Mouse (Mus musculus) CH12.LX (cell line): ENCODE data around the gene Fbln7. TPM values are rescaled to one million over a fixed set of nuclear protein-coding genes. Genes with fewer than 3 reads are reported as not detected.

Experiments used
- DNase-seq: peaks from one replicate; pipeline ENCODE4 v3.0.0-alpha.2; 2013; ENCODE audit errors: extremely low read depth
- H3K27ac ChIP-seq: 2 replicates; pipeline ENCODE4 v1.5.1; 2012; ENCODE audit warnings: low read depth, mild to moderate bottlenecking, control low read depth, moderate library complexity; ENCODE audit not compliant: insufficient read depth
- H3K27me3 ChIP-seq: replicated peaks from 2 replicates; pipeline ENCODE3; 2012; ENCODE audit warnings: inconsistent platforms
- H3K36me3 ChIP-seq, 2 experiments: replicated peaks in 1 of 2; 2 replicates each; pipeline versions ENCODE3 to v1.6.1; 2012; ENCODE audit warnings: inconsistent platforms in 1 of 2, low read length in 1 of 2, mild to moderate bottlenecking in 1 of 2, mixed read lengths in 1 of 2, moderate library complexity in 1 of 2; ENCODE audit not compliant: control insufficient read depth in 1 of 2, insufficient read depth in 1 of 2
- H3K4me1 ChIP-seq, 2 experiments: 2 replicates each; pipeline ENCODE4 v1.6.1; 2012; ENCODE audit warnings: inconsistent platforms in 1 of 2, moderate library complexity in 1 of 2; ENCODE audit not compliant: insufficient read depth in 2 of 2, control insufficient read depth in 1 of 2
- H3K4me2 ChIP-seq: 2 replicates; pipeline ENCODE4 v1.6.1; 2012; ENCODE audit warnings: low read depth, mild to moderate bottlenecking, control low read depth; ENCODE audit not compliant: poor library complexity, insufficient read depth, severe bottlenecking
- H3K4me3 ChIP-seq, 3 experiments: fragments of 150-350 bp in 1 of 3; sonication (generic) in 1 of 3; replicated peaks in 1 of 3; 2 replicates each; pipeline versions ENCODE3 to v1.5.1; 2011 to 2012; ENCODE audit warnings: low read depth in 2 of 3, low read length in 2 of 3, mild to moderate bottlenecking in 2 of 3, moderate library complexity in 2 of 3, control low read depth in 1 of 3, improper control_type of control experiment in 1 of 3, inconsistent platforms in 1 of 3, mixed read lengths in 1 of 3; ENCODE audit not compliant: poor library complexity in 1 of 3
- H3K79me2 ChIP-seq: replicated peaks from 2 replicates; pipeline ENCODE4 v1.6.1; 2012; ENCODE audit warnings: mild to moderate bottlenecking, moderate library complexity; ENCODE audit not compliant: control insufficient read depth, poor library complexity, insufficient read depth, severe bottlenecking; ENCODE audit errors: extremely low read depth
- H3K9ac ChIP-seq: 2 replicates; pipeline ENCODE4 v1.6.1; 2012; ENCODE audit warnings: low read depth, mild to moderate bottlenecking, control low read depth, moderate library complexity; ENCODE audit not compliant: insufficient read depth
- H3K9me3 ChIP-seq: replicated peaks from 2 replicates; pipeline ENCODE3; 2012; ENCODE audit warnings: low read length, inconsistent platforms, mixed read lengths
- CHD1 ChIP-seq: IDR thresholded peaks from 2 replicates; pipeline ENCODE4 v1.6.1; 2012; ENCODE audit warnings: low read depth, low read length, improper control_type of control experiment, inconsistent platforms
- CHD2 ChIP-seq: IDR thresholded peaks from 2 replicates; pipeline ENCODE4 v1.6.1; 2011; ENCODE audit warnings: low read length, improper control_type of control experiment
- EP300 ChIP-seq: IDR thresholded peaks from 2 replicates; pipeline ENCODE4 v1.6.1; 2011; ENCODE audit warnings: low read length, improper control_type of control experiment
- ETS1 ChIP-seq: conservative IDR thresholded peaks from 2 replicates; pipeline ENCODE4 v1.6.1; 2012; ENCODE audit warnings: low read depth, mild to moderate bottlenecking, inconsistent platforms, low read length, improper control_type of control experiment, moderate library complexity
- GABPA ChIP-seq: IDR thresholded peaks from 2 replicates; pipeline ENCODE4 v1.6.1; 2012; ENCODE audit warnings: low read depth, low read length, improper control_type of control experiment, inconsistent platforms; ENCODE audit not compliant: insufficient replicate concordance
- HCFC1 ChIP-seq: IDR thresholded peaks from 2 replicates; pipeline ENCODE4 v1.6.1; 2012; ENCODE audit warnings: low read depth, mild to moderate bottlenecking, inconsistent platforms, low read length, improper control_type of control experiment
- KAT2A ChIP-seq: IDR thresholded peaks from 2 replicates; pipeline ENCODE4 v1.6.1; 2012; ENCODE audit warnings: low read length, improper control_type of control experiment, inconsistent platforms; ENCODE audit not compliant: insufficient replicate concordance
- MAFK ChIP-seq: IDR thresholded peaks from 2 replicates; pipeline ENCODE4 v1.6.1; 2011; ENCODE audit warnings: low read length, improper control_type of control experiment; ENCODE audit not compliant: insufficient replicate concordance
- MXI1 ChIP-seq: IDR thresholded peaks from 2 replicates; pipeline ENCODE4 v1.6.1; 2011; ENCODE audit warnings: mild to moderate bottlenecking, low read depth, low read length, improper control_type of control experiment
- NELFE ChIP-seq: IDR thresholded peaks from 2 replicates; pipeline ENCODE4 v1.6.1; 2011; ENCODE audit warnings: low read depth, low read length, improper control_type of control experiment
- PAX5 ChIP-seq: IDR thresholded peaks from 2 replicates; pipeline ENCODE4 v1.6.1; 2012; ENCODE audit warnings: low read length, inconsistent platforms, mixed read lengths
- SIN3A ChIP-seq: IDR thresholded peaks from 2 replicates; pipeline ENCODE4 v1.6.1; 2012; ENCODE audit warnings: low read length, improper control_type of control experiment, inconsistent platforms
- USF1 ChIP-seq: IDR thresholded peaks from 2 replicates; pipeline ENCODE4 v1.6.1; 2014; ENCODE audit warnings: low read depth, mild to moderate bottlenecking, inconsistent platforms, low read length, improper control_type of control experiment
- USF2 ChIP-seq: conservative IDR thresholded peaks from 2 replicates; pipeline ENCODE4 v1.6.1; 2011; ENCODE audit warnings: low read depth, low read length, improper control_type of control experiment
- ZKSCAN1 ChIP-seq: IDR thresholded peaks from 2 replicates; pipeline ENCODE4 v1.6.1; 2012; ENCODE audit warnings: low read depth, inconsistent platforms, low read length, improper control_type of control experiment, borderline replicate concordance
- ZMIZ1 ChIP-seq: IDR thresholded peaks from 2 replicates; pipeline ENCODE4 v1.6.1; 2012; ENCODE audit warnings: low read depth, mild to moderate bottlenecking, inconsistent platforms, low read length, improper control_type of control experiment
- ZNF384 ChIP-seq: IDR thresholded peaks from 2 replicates; pipeline ENCODE4 v1.6.1; 2012; ENCODE audit warnings: low read depth, low read length, improper control_type of control experiment, inconsistent platforms
- dilution Hi-C: fragments of 300-500 bp; cut with MboI; formaldehyde crosslinking; loops from 2 replicates; pipeline ENCODE4 v1.14.3; 2020; ENCODE audit warnings: low sequenced_read_pairs; ENCODE audit not compliant: extremely low pct_unique_long_range_greater_than_20kb, extremely low pct_ligation_motif_present
- in situ Hi-C: fragments of 300-500 bp; cut with MboI; formaldehyde crosslinking; loops from 3 replicates; pipeline ENCODE4 v1.14.3; 2019; ENCODE audit warnings: low sequenced_read_pairs, low pct_ligation_motif_present, low pct_unique_long_range_greater_than_20kb, mixed read lengths
- polyA plus RNA-seq: library from polyadenylated mRNA; unstranded; fragments of >175 nt; gene quantifications from 2 replicates; pipeline ENCODE4 v1.2.1, GENCODE M21; 2012; ENCODE audit warnings: low read depth; ENCODE audit not compliant: insufficient read length
- total RNA-seq, 2 experiments: library from RNA; depleted of rRNA; stranded (reverse); fragments of 300-350 nt in 1 of 2; fragments of >200 nt in 1 of 2; gene quantifications; 2 replicates each; pipeline ENCODE4 v1.2.3; 2012 to 2014

Gene Fbln7
- total and polyA plus RNA-seq, 3 experiments = not detected

DNA sequence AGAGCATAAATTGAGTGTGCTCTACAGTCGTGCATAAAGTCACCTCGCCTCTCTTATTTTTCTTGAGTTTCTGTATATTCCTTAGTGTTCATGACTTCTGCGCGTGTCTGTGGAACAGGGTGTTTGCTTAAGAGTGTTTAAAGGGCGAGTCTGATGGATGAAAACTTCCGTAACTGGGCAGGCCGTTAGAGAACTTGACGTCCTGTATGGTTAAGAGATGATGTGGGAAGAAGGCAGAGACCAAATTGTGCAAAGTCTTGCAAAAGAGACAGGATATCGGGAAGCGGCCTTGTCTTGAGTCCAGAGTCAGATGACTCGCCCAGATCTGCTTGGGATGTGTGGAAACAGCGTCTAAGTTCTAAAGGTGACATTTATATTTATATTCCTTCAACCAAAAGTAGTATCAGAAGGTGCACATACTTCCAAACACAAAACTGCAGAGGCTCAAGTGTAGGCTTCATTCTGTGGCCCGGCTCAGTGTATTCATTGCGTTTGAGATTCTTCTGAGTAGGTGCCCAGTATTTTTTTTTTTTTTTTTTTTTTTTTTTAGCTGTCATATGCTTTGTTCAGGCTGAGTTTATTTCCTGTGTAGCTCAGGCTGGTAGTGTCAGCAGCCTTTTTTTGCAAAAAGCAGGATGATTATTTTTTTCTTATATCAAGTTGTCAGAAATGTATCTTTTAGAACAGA lies 43.7 kb upstream of the Fbln7 start:
- Histone ChIP-seq H3K4me2 (peak overlapping the region; percentile 91), H3K9ac (peak overlapping the region; percentile 41), H3K36me3 (peaks cover 0 to 14% of the 10 kb centered on the region in 2 experiments), H3K4me3 (peak overlapping the region; percentile 73 to 89 (median 78)), H3K27ac (no peak overlapping the region), H3K4me1 (peaks cover 0 to 11% of the 10 kb centered on the region in 2 experiments; a peak in 2 of 4 replicates), H3K27me3 (no peaks in the 10 kb centered on the region), H3K79me2 (0 out of 2 replicates have a peak, but pooled peaks cover 3% of the 10 kb centered on the region), H3K9me3 (no peaks in the 10 kb centered on the region)
- no peak for TF ChIP-seq MAFK
- TF ChIP-seq ZNF384 = peak; percentile 80
- TF ChIP-seq CHD1 = no peak
- TF ChIP-seq SIN3A = 0 out of 2 replicates have a peak, but pooled peaks have one; percentile 49
- in situ Hi-C loops = loop anchor here (5.0 kb wide), 1 partner anchor 122 kb away; the partner anchor contains the start of gene Mertk
- dilution Hi-C loops = no loop called here
- DNase-seq = peak; percentile 11

DNA sequence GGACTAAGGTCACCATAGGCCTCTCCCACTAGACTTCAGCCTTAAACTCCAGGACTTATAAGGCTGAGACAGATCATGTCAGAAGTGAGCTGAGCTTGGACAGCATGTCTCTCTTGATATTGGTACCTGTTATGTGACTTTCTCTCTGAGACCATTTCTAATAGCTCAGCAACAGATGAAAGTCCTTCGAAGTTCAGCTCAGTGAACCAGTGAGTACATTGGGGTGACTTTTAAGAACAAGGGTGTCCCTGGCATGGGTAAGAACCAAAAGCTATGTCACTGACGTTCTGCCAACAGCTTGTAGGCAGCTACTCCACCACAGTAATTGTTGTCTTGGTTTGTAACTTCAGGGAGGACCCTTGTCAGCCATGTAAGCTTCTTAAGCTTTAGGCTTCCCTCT lies 42.1 kb upstream of the Fbln7 start:
- no peak overlapping the region for H3K27ac ChIP-seq
- 0 out of 2 replicates have a peak, but pooled peaks cover 3% of the 10 kb centered on the region for H3K79me2 ChIP-seq
- no peak overlapping the region for H3K9ac ChIP-seq
- H3K36me3 ChIP-seq = peaks cover 0 to 23% of the 10 kb centered on the region in 2 experiments
- in situ Hi-C loops (no loop called here), dilution Hi-C loops (no loop called here)
- DNase-seq = no peak
- no peak overlapping the region for H3K4me2 ChIP-seq
- no peaks in the 10 kb centered on the region for H3K9me3 ChIP-seq
- no peak for TF ChIP-seq USF2
- no peak for TF ChIP-seq PAX5
- no peak for TF ChIP-seq KAT2A
- TF ChIP-seq USF1 = no peak
- no peak overlapping the region for H3K4me3 ChIP-seq
- peaks cover 0 to 11% of the 10 kb centered on the region in 2 experiments; a peak in 2 of 4 replicates for H3K4me1 ChIP-seq
- H3K27me3 ChIP-seq = no peaks in the 10 kb centered on the region

DNA sequence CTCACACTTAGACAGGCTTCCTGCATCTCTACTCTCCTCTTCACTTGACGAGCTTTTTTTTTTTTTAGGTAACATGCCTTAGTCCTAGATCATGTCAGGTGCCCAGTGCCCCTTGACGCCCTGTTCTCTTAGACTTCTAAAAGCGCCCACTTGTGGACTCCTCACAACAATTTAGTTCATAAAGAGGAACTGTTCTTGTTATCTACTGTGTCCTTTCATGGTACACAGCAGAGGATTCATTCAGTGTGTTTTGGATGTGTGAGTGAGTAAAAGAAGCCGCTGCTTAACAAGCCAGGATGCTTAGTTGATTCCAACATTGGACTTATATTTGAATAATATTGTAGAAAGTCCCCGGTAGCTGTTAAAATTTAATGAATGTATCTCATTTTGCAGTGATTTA lies 38.9 kb upstream of the Fbln7 start:
- no peak overlapping the region for H3K27ac ChIP-seq
- dilution Hi-C loops (no loop called here), in situ Hi-C loops (no loop called here)
- H3K4me3 ChIP-seq = no peak overlapping the region
- H3K9me3 ChIP-seq = no peaks in the 10 kb centered on the region
- H3K4me2 ChIP-seq = no peak overlapping the region
- 0 out of 2 replicates have a peak, but pooled peaks cover 3% of the 10 kb centered on the region for H3K79me2 ChIP-seq
- TF ChIP-seq HCFC1 (no peak), ETS1 (no peak), CHD2 (no peak), ZMIZ1 (no peak), CHD1 (no peak), MXI1 (no peak), GABPA (no peak), ZKSCAN1 (no peak), NELFE (no peak), EP300 (no peak)
- no peaks in the 10 kb centered on the region for H3K27me3 ChIP-seq
- H3K9ac ChIP-seq = no peak overlapping the region
- peaks cover 0 to 10% of the 10 kb centered on the region in 2 experiments; a peak in 2 of 4 replicates for H3K4me1 ChIP-seq
- DNase-seq = no peak
- peaks cover 1 to 38% of the 10 kb centered on the region in 2 experiments for H3K36me3 ChIP-seq
